In genomic region chr2:29151941-29152340, GRCm38 (mm10) we compare ENCODE assay signal across 17 mouse cellular contexts.
"Had no signal": no experiment of that assay in that cellular context is flagged by ENCODE, and none has a peak within 500 bp of the region (broad histone marks: within the 10 kb centered on the region; RNA-seq: fewer than 3 reads in every experiment).

No protein-coding gene starts in this region.

- DNase-seq: lung, adult 18-20 months; lung, embryonic 14.5 days; lung, postnatal 10 days; lung, postnatal 4 days; midbrain, embryonic 14.5 days; right cerebral cortex, postnatal 14 days; thymus, adult 2 months; thymus, postnatal 25 days; thymus, postnatal 4 days had no signal

- H3K9ac ChIP-seq: lung, embryonic 14.5 days; midbrain, embryonic 12.5 days; neural tube, embryonic 13.5 days; neural tube, embryonic 15.5 days; stomach, embryonic 15.5 days had no signal

- H3K27ac ChIP-seq: midbrain, embryonic 10.5 days; midbrain, embryonic 12.5 days; neural tube, embryonic 13.5 days; neural tube, embryonic 15.5 days; stomach, embryonic 15.5 days; stomach, postnatal 0 days had no signal

- H3K4me2 ChIP-seq: lung, embryonic 14.5 days; midbrain, embryonic 12.5 days; neural tube, embryonic 13.5 days; neural tube, embryonic 15.5 days; stomach, embryonic 15.5 days had no signal

- H3K27me3 ChIP-seq: midbrain, embryonic 12.5 days; neural tube, embryonic 13.5 days; neural tube, embryonic 15.5 days; stomach, embryonic 15.5 days had no signal

- H3K4me1 ChIP-seq: midbrain, embryonic 12.5 days; neural tube, embryonic 13.5 days; stomach, embryonic 15.5 days had no signal

- ATAC-seq: midbrain, embryonic 16.5 days had no signal

- H3K9me3 ChIP-seq: midbrain, embryonic 10.5 days; midbrain, embryonic 12.5 days; neural tube, embryonic 13.5 days; neural tube, embryonic 15.5 days; stomach, embryonic 15.5 days had no signal

- H3K4me3 ChIP-seq: midbrain, embryonic 10.5 days; midbrain, embryonic 12.5 days; myocyte; neural tube, embryonic 13.5 days; neural tube, embryonic 15.5 days; stomach, embryonic 15.5 days had no signal
